Mouse (Mus musculus) stomach, embryonic 15.5 days (tissue): Measurements from ENCODE around the gene Tas2r105. TPM values are rescaled to one million over a fixed set of nuclear protein-coding genes. Genes with fewer than 3 reads are reported as not detected.

ENCODE experiments used
- ATAC-seq: fragments of 200-750 bp; cut with Nextera tagmentation; 2 replicates; pipeline ENCODE4 v1.8.0; 2017; ENCODE audit warnings: low read depth, moderate number of reproducible peaks, moderate TSS enrichment; ENCODE audit not compliant: insufficient read depth, low FRiP score
- H3K27ac ChIP-seq: fragments of 300-500 bp; sonication (generic); 2 replicates; pipeline ENCODE4 v1.5.1; 2015; ENCODE audit warnings: mild to moderate bottlenecking, inconsistent platforms
- H3K27me3 ChIP-seq: fragments of 300-500 bp; sonication (generic); replicated peaks from 2 replicates; pipeline ENCODE4 v1.6.1; 2015; ENCODE audit warnings: inconsistent platforms
- H3K36me3 ChIP-seq: fragments of 300-500 bp; sonication (generic); 2 replicates; pipeline ENCODE4 v1.6.1; 2015; ENCODE audit warnings: inconsistent platforms
- H3K4me1 ChIP-seq: fragments of 300-500 bp; sonication (generic); 2 replicates; pipeline ENCODE4 v1.6.1; 2015; ENCODE audit warnings: inconsistent platforms
- H3K4me2 ChIP-seq: fragments of 300-500 bp; sonication (generic); 2 replicates; pipeline ENCODE4 v1.6.1; 2015; ENCODE audit warnings: mild to moderate bottlenecking, inconsistent platforms
- H3K4me3 ChIP-seq: fragments of 300-500 bp; sonication (generic); replicated peaks from 2 replicates; pipeline ENCODE4 v1.5.1; 2015; ENCODE audit warnings: inconsistent platforms
- H3K9ac ChIP-seq: fragments of 300-500 bp; sonication (generic); 2 replicates; pipeline ENCODE4 v1.6.1; 2015; ENCODE audit warnings: inconsistent platforms
- H3K9me3 ChIP-seq: fragments of 300-500 bp; sonication (generic); 2 replicates; pipeline ENCODE4 v1.6.1; 2016; ENCODE audit warnings: inconsistent platforms
- WGBS: fragments of 180-500 bp; shearing (Covaris S2); methylation state at CpG from one replicate; pipeline ENCODE4 v1.1.7; 2015; 5-methylcytosine and 5-hydroxymethylcytosine counted together
- polyA plus RNA-seq: library from polyadenylated mRNA; unstranded; fragments of >200 nt; fragmentation: Nextera tagmentation; extraction: Ambion mirVana; gene quantifications from 2 replicates; pipeline ENCODE4 v1.2.1, GENCODE M21; 2015

Tas2r105 gene
- not detected in 2 replicates for polyA plus RNA-seq

GRCm38 (mm10) chr6:131687395-131687794, at the start of gene Tas2r105:
Gene Tas2r105, minus strand, starts transcription at chr6:131687495.
- Histone ChIP-seq H3K36me3 (no peaks in the 10 kb centered on the region), H3K9ac (no peak within 1 kb of the TSS), H3K27ac (no peak within 1 kb of the TSS), H3K9me3 (no peaks in the 10 kb centered on the region), H3K4me2 (no peak within 1 kb of the TSS), H3K4me1 (no peaks in the 10 kb centered on the region), H3K4me3 (no peak within 1 kb of the TSS), H3K27me3 (no peaks in the 10 kb centered on the region)
- ATAC-seq: no peak
- WGBS: 81% methylated on average over 1 of the region's 1 CpGs

DNA sequence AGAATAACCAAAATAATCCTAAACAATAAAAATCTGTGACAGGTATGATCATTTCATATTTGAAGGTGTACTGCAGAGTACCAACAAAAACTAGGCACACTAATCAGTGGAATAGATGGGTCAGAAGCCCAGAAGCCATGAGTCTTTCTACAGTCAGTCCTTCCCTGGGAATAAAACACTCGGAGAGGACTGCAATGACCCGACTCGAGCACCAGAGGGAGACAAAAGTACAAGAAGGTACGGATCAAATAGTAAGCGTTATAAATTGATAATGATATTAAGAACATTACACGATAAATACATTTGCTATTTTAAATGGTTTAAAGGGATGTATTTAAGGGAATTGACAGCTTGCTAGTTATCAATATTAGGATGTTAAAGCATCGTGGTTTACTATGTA, 25.5 kb upstream of the Tas2r105 start:
- Histone ChIP-seq H3K9ac (no peak overlapping the region), H3K27me3 (no peaks in the 10 kb centered on the region), H3K27ac (no peak overlapping the region), H3K9me3 (no peaks in the 10 kb centered on the region), H3K4me2 (no peak overlapping the region), H3K4me1 (no peaks in the 10 kb centered on the region), H3K4me3 (no peak overlapping the region), H3K36me3 (no peaks in the 10 kb centered on the region)
- ATAC-seq: no peak
- 40% methylated on average over 7 of the region's 7 CpGs for WGBS

- no peaks in the 10 kb centered on the region for H3K4me1 ChIP-seq
Measured at GRCm38 (mm10) chr6:131689963-131690362, 2.7 kb upstream of the Tas2r105 start, which contains the start of gene Tas2r114. Gene Tas2r114, minus strand, starts transcription at chr6:131690063.

GRCm38 (mm10) chr6:131685644-131686043, 1.7 kb downstream of the Tas2r105 start, which contains the start of gene Tas2r104:
Gene Tas2r104, minus strand, starts transcription at chr6:131685744.
- Histone ChIP-seq H3K9me3 (no peaks in the 10 kb centered on the region), H3K4me1 (no peaks in the 10 kb centered on the region), H3K4me3 (no peak within 1 kb of the TSS), H3K4me2 (no peak within 1 kb of the TSS), H3K27me3 (no peaks in the 10 kb centered on the region), H3K27ac (no peak within 1 kb of the TSS), H3K9ac (no peak within 1 kb of the TSS), H3K36me3 (no peaks in the 10 kb centered on the region)
- WGBS: 77% methylated on average over 1 of the region's 1 CpGs
- ATAC-seq: no peak

More at GRCm38 (mm10) chr6:131689963-131690362, 2.7 kb upstream of the Tas2r105 start, which contains the start of gene Tas2r114:
- Histone ChIP-seq H3K27me3 (no peaks in the 10 kb centered on the region), H3K27ac (no peak within 1 kb of the TSS), H3K4me2 (no peak within 1 kb of the TSS), H3K9ac (no peak within 1 kb of the TSS), H3K4me3 (no peak within 1 kb of the TSS), H3K36me3 (no peaks in the 10 kb centered on the region), H3K9me3 (no peaks in the 10 kb centered on the region)
- no peak for ATAC-seq

GRCm38 (mm10) chr6:131678786-131679185, 8.5 kb downstream of the Tas2r105 start, which contains the start of gene Tas2r106:
Gene Tas2r106, minus strand, starts transcription at chr6:131678886.
- no peak for ATAC-seq
- H3K4me1 ChIP-seq: no peaks in the 10 kb centered on the region
- H3K9me3 ChIP-seq: no peaks in the 10 kb centered on the region
- H3K4me3 ChIP-seq: no peak within 1 kb of the TSS
- no peak within 1 kb of the TSS for H3K27ac ChIP-seq
- H3K4me2 ChIP-seq: no peak within 1 kb of the TSS
- no peak within 1 kb of the TSS for H3K9ac ChIP-seq
- 67% methylated on average over 3 of the region's 3 CpGs for WGBS
- H3K27me3 ChIP-seq: no peaks in the 10 kb centered on the region
- no peaks in the 10 kb centered on the region for H3K36me3 ChIP-seq

- Histone ChIP-seq H3K27me3 (no peaks in the 10 kb centered on the region), H3K36me3 (no peaks in the 10 kb centered on the region), H3K9me3 (no peaks in the 10 kb centered on the region), H3K9ac (no peak within 1 kb of the TSS), H3K4me2 (no peak within 1 kb of the TSS), H3K4me1 (no peaks in the 10 kb centered on the region), H3K4me3 (no peak within 1 kb of the TSS), H3K27ac (no peak within 1 kb of the TSS)
- ATAC-seq: no peak
Measured at GRCm38 (mm10) chr6:131660049-131660448, 27.2 kb downstream of the Tas2r105 start, which contains the start of gene Tas2r107. Gene Tas2r107, minus strand, starts transcription at chr6:131660149.

Other genes with a start within 250 kb of the Tas2r105 start
- not detected in 2 replicates for gene 5430401F13Rik, start 201.1 kb downstream of the Tas2r105 start, polyA plus RNA-seq
- not detected in 2 replicates for gene Gm6619, start 201.1 kb downstream of the Tas2r105 start, polyA plus RNA-seq
- gene Tas2r130, start 56.6 kb downstream of the Tas2r105 start, polyA plus RNA-seq: not detected in 2 replicates
- not detected in 2 replicates for gene Tas2r107, start 27.3 kb downstream of the Tas2r105 start, polyA plus RNA-seq
- gene Tas2r106, start 8.6 kb downstream of the Tas2r105 start, polyA plus RNA-seq: not detected in 2 replicates
- not detected in 2 replicates for gene Tas2r104, start 1.8 kb downstream of the Tas2r105 start, polyA plus RNA-seq
- gene Tas2r114, start 2.6 kb upstream of the Tas2r105 start, polyA plus RNA-seq: not detected in 2 replicates